Mouse (Mus musculus) A20 (cell line): ENCODE data around the gene Prox2.

ENCODE experiments used
- DNase-seq: peaks from one replicate; pipeline ENCODE4 v3.0.0-alpha.2; 2011; ENCODE audit warnings: low read depth, low spot score

Gene Prox2

DNA sequence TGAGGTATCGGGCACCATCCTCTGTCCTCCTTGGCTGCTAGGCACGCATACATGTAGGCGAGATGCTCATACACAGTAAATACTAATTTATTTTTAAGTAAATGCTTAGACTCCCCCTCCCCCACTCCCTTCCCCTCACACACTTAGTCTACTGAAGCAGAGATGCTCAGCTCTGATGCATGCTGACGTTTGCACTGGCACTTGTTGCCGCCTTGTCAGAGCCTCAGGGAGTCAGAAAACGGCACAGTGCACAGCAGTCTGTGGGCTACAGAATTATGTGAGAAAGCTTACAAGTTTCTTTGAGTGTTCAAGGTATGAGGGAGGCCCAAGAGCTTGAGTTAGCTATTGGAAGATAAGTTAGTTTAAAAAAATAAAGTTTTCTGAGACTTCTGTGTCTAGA is 20.8 kb upstream of the Prox2 start:
- no peak for DNase-seq

DNA sequence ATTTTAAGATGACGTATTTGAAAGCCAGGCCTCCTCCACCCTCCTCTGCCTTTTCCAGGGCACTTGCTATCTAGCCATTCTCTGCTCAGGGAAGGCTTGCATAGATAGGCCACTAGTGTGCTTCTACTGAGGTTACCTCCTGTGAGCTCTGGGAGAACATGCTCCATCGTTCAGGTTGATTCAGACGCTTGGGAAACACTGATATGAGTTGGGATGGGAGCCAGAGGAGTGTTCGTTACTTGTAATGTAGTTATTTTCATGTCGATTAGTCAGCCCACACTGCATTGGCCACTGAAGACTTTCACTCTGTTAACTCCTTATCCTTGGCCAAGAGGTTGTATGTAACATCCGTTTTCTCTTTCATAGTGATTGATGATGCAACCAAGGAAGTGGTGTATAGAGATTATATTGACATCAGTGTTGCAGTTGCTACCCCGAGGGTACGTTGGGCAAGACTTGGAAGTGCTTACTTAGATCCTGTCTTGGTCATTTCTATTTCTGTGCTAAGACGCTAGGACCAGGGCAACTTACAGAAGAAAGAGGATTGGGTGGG is 18.9 kb upstream of the Prox2 start:
- DNase-seq: no peak

DNA sequence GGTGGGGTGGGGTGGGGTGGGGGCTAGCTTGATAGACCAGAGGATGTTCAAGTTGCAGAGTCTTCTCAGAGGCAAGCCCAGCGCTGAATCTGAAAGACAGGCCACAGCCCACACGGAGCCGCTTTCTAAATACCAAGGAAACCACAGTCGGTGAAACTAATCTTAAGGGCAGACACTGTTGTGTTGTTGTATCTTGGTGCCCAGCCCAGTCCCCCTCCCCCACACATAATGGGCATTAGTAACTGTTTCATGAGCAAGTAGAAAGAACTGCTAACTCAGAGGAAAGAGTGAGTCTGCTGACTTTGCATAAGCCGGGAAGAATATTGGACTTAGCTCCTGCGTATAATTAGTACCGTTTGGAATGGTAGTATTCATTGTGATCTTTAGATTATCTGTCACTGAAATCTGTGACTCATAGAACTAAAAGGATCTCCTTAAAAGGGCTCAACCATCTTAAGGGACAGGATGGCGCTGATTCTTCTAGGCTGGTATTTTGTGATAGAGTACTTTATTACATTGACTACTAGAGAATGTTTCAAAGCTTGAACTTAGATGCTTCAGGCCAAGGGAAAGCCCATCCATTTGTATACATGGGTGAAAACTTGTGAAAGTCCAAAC is 16.5 kb upstream of the Prox2 start:
- DNase-seq: no peak

DNA sequence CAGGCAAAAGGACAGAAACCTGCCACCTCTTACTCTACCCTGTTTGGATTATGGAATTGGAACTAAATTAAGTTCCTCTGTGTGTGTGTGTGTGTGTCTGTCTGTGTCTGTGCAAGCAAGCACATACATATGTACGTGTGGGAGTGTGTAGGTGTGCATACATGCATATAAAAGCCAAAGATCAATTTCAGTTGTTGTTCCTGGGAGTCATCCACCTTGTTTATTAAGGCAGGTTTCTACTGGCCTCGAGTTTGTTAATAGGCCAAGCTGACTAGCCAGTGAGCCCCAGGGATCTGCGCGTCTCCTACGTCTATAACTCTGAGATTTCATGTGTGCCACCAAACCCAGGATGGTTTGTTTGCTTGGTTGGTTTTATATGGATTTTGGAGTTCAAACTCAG is 14.2 kb upstream of the Prox2 start:
- DNase-seq: no peak

DNA sequence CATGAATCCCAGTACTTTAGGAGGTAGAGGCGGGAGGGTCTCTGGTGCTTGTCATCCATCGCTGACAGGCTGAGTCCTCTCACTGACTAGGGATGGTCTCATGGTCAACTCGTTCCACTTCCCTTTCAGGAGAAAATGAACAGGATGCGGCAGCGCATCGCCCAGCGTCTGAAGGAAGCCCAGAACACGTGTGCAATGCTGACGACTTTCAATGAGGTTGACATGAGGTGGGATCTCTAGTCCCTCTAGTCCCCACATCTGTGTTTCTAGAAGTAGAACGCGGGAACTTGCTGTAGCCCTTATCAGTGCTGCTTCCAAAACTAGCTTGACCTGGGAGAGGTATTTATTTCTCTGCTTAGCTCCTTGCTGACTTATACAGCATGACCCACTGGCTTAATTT is 13.1 kb upstream of the Prox2 start:
- no peak for DNase-seq

DNA sequence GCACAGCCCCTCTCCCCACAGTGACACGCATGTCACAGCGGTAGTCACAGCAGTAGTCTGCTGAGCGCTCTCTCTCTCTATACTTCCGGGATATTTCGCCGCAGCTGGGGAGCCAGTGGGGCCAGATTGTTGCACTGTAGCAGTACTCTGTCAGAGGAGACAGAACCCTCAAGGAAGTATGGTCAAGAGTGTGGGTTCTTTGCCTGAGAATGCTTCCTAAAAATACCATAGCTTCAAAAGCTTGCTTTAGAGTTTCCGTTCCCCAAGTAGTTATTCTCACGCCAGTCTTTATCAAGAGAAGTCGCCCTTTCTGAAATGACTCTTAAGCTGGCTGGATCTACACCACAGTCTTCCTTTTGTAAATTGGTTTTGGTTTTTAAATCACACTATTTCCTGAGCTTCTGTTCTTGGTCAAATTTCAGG is 12.6 kb upstream of the Prox2 start:
- DNase-seq: no peak

DNA sequence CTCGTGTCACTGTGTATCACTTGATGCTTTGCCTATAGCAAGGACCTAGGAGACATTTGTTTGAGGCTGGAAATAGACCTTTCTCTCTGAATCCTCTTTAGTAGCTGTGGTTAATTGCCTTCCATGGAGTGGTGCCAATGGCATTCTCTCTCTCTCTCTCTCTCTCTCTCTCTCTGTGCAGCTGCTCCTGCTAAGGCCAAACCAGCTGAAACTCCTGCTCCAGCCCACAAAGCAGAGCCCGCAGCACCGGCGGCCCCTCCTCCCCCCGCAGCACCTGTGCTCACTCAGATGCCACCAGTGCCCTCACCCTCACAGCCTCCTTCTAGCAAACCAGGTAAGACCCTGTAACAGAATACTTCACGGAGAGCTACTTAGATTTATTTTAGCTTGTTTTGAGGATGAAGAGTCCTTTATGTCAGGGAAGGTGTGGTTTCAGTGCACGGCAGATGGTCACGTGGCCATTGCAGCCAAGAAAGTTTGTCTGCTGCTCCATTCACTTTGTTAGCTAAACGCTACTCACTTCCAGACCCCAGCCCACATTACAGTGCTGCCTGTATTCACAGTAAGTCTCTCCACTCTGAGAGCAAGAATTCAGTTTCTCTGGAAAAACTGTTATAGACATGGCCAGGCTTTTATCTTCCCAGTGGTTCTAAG is 11.4 kb upstream of the Prox2 start:
- no peak for DNase-seq

DNA sequence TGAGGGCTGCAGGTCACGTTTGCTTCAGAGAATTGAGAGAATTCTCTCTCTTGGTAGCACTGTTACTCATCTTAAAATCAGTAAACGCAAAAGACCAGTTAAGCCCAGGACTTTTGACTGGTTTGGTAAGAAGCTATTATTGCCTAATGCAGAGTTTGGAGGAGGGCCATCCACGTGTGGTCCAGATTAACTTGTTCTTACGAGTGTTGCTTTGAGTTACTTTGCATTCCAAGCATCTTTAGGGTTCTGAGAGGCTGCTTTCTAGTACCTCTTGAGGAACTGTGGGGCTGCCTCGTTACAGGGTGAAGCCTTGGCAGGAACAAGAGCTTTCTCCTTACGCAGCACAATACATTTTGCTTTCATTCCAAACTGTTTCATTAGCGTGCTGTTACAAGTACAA is 5.1 kb upstream of the Prox2 start:
- no peak for DNase-seq

DNA sequence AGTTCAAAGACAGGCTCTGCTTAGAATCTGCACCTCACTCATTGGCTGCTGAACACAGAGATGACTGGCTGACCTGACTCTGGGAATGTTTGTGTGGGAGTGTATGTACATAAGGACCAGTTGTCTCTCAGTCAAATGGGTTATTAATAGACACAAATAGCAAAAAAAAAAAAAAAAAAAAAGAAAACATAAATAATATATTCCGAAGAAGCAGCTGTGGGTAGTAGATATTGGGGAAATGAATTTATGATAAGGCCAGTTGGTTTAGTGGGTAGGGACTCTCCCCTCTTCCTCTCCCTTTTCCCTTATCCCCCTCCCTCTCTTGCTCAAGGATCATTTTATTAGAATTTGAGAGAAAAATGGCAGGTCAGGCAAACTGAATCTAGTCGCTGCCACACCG is 3.4 kb upstream of the Prox2 start:
- DNase-seq: no peak

DNA sequence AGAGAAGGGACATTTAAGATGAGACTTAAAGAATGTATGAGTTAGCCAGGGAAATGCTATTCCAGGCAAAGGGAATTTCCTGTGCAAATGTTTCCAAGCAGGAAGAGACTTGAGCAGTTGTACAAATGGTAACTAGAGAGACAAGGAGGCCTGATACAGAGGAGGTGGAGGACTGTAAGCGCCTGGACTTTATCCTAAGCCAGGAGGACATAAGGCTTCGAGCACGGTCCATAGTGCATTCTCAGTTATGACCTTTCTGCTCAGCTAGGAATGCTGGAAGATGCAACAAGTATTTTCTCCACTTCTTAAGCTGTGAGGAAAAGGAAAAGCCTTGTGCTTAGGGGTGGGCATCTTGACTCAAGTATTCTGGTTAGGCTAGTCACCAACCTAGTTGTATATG is 2.8 kb upstream of the Prox2 start:
- DNase-seq: no peak

DNA sequence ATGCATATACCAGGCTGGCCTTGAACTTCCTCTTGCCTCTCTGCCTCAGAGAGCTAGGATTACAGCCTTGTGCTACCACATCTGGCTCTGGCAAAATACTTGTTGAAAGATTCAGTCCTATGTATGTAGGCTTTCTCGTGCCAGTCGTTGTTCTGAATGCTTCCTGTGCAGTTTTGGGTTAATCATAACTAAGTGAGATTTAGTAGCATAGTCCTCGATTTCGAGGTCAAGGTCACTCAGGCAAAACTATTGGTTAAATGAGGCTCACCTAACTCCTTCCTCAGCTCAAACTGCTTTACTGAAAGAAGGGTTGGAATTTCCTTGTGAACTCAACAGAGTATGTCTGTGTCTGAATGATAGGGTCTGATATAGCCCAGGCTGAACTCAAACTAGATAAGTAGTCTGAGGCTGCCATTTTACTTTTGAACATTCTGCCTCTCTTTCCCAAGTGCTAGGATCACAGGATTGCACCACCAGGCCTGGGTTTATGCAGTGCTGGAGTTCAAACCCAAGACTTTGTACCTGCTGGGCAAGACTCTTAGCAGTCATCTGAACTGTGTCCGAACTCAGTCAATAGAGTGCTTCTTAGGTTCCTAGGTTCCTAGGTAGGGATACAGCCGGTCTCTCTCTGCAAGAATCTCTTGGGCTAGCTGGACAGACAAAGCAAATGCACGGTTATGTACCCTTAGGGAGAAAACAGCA is 2.1 kb upstream of the Prox2 start:
- DNase-seq: no peak

DNA sequence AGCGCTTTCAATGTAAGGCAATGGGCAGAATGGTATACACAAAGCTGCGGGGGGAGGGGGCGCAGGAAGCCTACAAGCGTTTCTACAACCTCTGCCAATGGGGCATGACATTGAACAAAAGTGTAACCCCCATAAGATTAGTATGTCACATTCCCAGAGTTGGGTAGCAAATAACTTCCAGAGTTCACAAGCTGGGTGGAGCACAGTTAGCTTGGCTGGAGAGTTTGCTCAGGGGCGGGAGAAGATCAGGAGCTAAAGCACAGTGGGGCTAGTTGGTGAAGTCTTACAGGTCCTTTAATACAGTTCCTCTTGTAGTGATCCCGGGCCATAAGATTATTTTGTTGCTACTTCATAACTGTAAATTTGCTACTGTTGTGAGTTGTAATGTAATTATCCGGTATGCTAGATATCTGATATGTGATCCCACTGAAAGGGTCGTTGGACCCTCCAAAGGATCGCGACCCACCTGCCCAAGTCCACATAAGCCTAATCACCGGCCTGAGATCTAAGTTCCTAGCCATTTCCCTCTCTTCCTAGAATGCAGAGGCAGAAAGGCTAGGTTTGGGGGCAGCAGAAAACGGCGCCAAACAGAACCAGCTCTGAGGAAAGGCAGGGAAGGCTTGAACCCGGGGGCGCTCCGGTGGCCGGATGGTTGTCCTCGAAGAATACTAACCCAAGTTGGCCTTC is 405 bp downstream of the Prox2 start:
- no peak for DNase-seq

DNA sequence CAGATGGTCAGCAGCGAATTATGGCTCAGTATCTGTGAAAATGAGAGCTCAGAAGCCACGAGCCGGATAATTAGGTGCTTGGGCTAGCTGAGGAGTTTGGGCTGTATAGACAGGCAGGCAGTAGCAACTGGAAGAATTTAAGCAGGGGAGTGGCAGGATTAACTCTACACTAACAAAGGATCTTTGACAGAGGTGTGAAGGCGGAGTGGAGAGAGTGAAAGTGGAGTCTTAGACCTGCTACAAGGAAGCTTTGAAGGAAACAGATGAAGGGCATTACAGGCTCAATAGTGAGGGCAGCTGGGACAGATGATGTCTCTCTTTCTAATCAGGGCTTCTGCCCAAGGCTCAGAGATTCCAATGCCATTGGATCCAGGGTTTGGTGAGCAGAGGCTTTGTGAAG is 1.1 kb downstream of the Prox2 start:
- DNase-seq: no peak

DNA sequence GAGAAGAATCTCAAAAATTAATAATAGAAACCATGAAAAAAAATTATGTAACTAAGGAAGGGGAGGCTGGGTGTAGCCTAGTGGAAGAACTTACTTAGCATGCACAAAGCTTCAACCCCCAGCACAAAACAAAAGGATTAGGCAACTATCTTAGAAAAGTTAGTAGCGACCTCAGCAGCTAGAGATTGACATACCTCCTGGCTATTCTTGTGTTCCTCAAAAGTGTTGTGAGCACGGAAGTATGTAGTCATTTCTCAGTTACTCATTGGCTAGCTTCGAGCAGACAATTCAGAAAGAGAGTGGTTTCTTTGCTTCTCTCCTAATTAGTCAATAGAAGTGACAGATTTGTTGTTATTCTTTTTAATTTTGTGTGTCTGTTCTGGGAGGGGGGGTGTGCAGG is 1.9 kb downstream of the Prox2 start:
- DNase-seq: no peak

DNA sequence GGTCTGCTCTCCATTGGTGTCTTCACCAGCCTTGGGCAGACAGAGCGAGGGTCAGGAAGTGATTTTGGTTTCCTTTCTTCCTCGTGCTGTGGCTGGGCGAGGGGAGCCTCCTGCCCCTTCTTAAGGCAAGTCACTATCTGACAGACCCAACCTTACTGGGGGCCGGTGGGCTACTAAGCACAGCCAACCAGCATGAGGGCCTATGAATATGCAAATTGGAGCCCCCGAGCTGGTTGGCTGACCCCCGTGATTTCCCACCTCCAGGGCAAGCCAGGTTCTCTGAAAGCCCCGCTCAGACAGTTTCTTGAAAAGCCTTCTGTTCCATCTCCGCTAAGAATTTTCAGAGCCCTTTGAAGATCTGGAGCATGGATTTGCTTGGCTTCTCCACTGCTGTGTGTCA is 4.3 kb downstream of the Prox2 start:
- DNase-seq: no peak

DNA sequence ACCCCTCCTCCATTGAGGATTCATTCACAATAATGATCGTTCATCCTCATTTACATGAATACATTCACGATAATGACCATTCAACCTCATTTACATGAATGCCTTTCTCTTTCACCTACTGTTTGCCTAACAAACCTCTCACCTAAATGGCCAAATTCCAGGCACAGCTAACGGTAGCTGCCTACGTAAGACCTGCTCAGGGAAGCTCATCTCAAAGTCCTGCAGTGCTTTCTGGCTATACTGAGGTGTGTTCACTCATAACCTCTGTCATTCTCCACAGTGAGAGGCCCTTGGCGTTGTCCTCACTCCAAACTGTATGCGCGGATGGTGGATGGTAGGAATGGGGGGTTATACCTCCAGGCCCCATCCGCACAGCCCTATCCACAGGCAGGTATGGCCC is 5.8 kb downstream of the Prox2 start:
- DNase-seq: no peak

DNA sequence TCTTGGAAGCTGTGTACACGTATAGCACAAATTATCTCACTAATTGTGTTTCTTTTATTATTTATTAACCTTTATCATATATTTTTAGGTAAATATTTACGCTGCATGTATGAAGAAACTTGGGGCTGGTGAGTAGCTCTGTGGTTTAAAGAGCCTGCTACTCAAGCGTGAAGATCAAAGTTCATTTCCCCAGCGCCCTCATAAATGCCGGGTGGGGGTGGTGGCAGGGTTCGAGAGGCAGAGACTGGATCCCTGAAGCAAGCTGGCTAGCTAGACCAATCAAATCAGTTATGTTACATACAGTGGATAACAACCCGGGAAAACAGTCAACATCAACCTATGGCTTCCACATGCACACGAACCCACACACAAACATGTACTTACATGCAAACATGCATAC is 7.5 kb downstream of the Prox2 start:
- DNase-seq: no peak

DNA sequence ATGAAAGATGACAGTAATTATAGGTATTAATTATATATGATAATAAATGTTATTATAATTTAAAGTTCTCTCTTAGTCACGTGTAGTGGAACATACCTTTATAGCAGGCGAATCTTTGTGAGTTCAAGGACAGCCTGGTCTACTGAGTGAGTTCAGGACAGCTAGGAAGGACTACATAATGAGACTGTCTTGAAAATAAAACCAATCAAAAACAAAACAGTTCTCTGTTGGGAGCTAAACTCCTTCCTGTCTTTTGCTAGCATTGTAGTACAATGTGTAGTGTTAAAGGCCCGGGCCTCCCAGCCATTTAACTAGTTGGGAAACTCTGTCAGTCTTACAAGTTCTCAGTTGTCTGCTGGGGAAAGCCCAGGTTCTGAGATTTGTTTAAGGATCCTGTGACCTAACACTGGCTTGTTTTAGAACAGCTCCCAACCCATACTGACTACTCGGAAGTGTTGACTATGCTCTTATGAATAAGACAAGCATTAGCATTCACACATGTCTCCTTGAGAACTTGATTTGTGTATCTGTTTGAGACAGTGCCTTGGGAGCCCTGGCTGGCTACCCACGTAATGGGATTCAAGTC is 8.9 kb downstream of the Prox2 start:
- no peak for DNase-seq

DNA sequence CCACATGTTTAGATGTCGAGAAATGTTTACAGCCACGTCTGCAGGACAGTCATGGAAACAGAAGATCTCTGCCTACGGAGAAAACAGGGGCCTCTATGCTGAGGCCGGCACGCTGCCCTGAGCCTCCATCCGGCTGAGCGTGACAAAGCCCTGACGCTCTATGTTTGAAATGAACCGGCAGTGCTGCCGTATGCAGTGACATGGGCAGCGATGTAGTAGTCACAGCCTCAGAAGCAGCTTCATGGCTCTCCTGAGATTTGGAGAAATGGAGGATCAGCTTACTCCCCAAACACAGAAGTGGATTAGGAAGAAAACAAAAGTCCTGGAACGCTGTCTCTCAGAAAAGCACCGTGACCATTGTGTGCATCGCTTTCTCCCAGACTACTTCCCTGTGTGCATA is 9.6 kb downstream of the Prox2 start:
- DNase-seq: no peak

DNA sequence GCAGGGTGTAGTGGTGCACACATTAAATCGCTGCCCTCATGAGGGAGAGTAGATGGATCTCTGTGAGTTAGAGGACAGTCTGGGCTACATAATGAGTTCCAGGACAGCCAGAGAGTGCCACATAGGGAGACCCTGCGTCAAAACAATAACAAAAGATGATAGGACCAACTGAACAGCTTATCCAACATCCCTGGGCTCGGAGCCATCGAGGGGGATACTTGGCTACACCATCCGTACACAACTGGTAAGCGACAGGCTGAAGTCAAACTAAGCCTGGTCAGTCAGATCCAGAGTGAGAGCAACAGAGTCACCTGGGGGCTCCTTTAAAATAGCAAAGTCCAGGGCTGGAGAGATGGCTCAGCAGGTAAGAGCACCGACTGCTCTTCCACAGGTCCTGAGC is 14.7 kb downstream of the Prox2 start:
- no peak for DNase-seq

DNA sequence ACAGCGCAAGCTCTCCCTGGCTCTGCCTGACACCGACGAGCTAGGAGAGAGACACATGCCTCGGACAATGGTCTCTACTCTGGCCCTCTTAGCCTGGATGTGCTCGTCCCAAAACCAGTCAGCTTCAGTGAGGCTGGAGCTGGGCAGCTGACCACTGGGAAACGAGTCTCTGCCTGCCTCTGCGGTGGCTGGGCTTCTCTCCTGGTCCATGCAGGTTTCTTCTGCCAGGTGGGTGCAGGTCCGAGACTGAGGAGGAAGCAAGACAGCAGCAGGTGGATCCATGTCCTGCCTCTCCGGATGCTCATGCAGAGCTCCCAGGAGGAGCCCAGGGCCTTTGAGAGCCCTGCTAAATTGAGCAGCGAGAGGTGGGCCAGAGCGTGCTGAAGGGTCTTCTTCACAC is 15.4 kb downstream of the Prox2 start:
- DNase-seq: no peak

DNA sequence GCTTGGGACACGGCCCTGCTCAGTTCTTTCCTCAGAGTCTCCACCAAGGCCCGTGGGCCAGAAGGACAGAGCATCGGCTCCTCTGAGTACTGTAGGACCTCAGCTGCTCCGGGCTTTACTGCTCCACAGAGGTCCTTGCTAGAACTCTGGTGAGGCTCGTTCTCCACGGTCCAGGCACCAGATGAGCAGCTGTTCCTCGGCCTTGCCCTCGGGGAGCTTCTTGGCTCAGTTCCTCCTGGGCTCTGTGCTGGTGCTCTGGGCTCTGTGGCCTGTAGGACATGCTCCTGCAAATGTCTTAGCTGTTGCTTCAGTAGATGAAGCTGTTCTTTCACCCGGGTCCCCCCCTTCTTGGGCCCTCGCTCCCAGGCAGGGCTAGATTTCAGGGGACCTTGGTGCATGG is 15.9 kb downstream of the Prox2 start:
- DNase-seq: no peak
